Mouse (Mus musculus) gonadal fat pad, adult 2 months (tissue): ENCODE measurements around the gene Taf5l. TPM values are rescaled to one million over a fixed set of nuclear protein-coding genes. Genes with fewer than 3 reads are reported as not detected.
"Not testable (repeated sequence)": the region's sequence is repeated elsewhere in the genome, so short reads cannot be mapped to it uniquely, and the experiment has no call there.

Experiments
- DNase-seq: peaks from one replicate; pipeline ENCODE4 v3.0.0-alpha.2; 2012; ENCODE audit warnings: low read depth
- polyA plus RNA-seq: library from polyadenylated mRNA; depleted of rRNA; stranded (reverse); fragments of >200 nt; gene quantifications from 2 replicates; pipeline ENCODE4 v1.2.3, GENCODE M21; 2012; rRNA removed

Taf5l gene
- 24.9 and 29.0 TPM in 2 replicates for polyA plus RNA-seq

- DNase-seq = no peak
Observed at GRCm38 (mm10) chr8:124021237-124022227, at the start of gene Taf5l, which contains the start of gene Urb2. Gene Taf5l (minus strand): TSS chr8:124021397. Gene Urb2 (plus strand): TSS chr8:124021508.

DNA sequence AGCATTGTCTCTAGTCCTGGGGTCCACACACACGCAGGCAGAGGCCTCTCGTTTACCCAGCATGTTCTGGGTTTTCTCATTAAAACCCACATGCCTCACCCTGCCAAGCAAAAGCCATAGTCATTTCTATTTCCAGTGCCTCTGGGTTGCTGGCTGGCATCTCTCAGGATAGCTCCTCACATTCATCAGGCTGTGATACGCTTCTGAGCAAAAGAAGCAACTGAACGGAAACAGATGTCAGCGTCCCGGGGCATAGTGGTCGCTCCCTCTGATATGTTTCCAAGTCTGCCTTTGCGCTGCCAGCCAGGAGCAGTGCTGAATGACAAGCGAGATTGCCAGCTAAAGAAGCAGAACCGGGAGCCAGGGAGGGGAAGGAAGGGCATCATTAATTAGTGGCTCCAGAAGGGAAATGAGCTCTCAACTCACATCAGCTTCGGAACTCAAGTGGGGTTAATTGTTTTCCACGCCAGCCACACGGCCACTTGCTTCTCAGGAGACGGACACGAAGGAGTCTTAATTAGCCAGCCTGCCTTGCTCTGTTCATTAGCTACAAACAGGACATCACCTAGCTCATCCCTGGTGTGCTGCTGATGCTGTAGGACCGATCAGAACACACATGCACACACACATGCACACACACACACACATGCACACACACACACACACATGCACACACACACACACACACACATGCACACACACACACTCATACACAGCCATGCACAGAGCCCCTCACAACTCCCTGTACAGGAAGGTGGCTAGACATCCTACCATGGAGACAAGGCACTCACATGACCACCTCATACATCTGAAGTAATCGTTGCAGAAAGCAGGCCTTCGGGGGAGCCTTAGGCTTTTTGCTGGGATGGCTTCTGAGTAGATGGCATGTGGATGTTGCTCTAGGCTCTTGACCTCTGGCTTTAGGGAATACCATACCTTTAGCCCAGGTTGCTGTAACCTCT, 49.4 kb upstream of the Taf5l start:
- DNase-seq = no peak

- DNase-seq = no peak
Observed at GRCm38 (mm10) chr8:124067059-124067750, 46.0 kb upstream of the Taf5l start.

- no peak for DNase-seq
Observed at GRCm38 (mm10) chr8:124066325-124067058, 45.3 kb upstream of the Taf5l start.

GRCm38 (mm10) chr8:124056832-124057655, 35.8 kb upstream of the Taf5l start:
- no peak for DNase-seq

DNA sequence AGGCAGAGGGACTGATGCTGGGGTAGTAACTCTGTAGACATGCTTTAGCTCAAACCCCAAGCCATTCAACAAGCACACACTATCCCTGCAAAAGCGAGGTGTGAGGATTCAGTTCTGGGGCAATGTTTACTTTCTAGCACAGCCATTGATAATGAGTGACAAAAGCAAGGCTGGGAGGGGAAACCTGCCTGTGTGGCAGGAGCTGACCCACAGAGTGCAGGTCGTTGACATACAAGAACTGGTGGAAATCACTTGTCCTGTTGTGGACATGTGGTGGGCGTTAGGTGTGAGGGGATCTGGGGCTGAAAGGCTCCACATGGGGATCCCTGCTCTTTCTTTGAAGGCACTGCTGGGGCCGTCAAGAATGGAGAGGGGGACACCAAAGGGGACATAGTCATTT, 31.4 kb upstream of the Taf5l start:
- DNase-seq = no peak

GRCm38 (mm10) chr8:124052110-124052509, 30.9 kb upstream of the Taf5l start:
- no peak for DNase-seq

DNA sequence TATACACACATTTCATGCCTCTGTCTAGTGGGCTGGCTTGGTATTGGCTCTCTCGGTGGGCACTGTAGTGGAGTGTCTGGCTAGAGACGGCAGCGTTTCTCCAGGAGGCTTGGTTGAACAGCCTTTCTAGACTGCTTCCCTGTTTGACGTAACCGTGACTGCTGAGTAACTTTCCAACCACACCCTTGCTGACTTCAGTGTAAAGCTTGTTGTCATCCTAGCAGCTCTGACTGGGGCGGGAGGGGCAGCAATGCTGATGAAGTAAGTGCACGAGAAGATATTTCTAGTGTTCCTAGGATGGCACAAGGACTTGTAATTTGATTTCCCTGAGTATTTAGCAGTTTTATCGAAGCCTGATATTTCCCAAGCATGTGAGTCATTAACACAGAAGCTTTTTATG, 24.7 kb upstream of the Taf5l start:
- no peak for DNase-seq

- DNase-seq = no peak
Observed at GRCm38 (mm10) chr8:124044931-124045330, 23.7 kb upstream of the Taf5l start.

DNA sequence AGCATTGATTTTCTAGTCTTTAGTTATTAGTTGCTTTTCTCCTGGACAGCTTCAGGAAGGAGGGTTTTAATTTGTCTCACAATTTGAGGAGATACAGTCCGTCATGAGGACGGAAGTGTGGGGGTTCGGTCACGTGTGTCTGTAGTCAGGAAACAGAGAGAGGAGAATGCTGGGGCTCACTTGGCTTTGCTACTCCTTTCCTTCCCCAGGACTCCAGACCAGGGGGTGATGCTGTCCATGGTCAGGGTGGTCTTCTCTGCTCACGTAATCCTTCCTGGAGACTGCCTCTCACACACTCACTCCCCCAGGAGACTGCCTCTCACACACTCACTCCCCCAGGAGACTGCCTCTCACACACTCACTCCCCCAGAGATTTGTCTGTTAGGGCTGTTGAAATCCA, 23.2 kb upstream of the Taf5l start:
- no peak for DNase-seq

GRCm38 (mm10) chr8:124042201-124042600, 21.0 kb upstream of the Taf5l start:
- no peak for DNase-seq

DNA sequence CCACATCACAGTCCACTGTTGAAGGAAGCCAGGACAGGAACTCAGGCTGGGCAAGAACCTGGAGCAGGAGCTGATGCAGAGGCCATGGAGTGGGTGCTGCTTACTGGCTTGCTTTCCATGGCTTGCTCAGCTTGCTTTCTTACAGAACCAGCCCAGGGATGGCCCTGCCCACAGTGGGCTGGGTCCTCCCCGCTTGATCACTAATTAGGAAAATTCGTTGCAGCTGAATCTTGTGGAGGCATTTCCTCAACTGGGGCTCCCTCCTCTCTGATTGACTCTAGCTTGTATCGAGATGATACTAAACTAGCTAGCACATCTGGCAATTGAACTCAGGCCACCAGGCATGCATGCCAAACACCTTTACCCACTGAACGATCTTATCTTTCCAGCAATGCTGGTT, 18.2 kb upstream of the Taf5l start:
- DNase-seq = no peak

GRCm38 (mm10) chr8:124038121-124038520, 16.9 kb upstream of the Taf5l start:
- DNase-seq = no peak

DNA sequence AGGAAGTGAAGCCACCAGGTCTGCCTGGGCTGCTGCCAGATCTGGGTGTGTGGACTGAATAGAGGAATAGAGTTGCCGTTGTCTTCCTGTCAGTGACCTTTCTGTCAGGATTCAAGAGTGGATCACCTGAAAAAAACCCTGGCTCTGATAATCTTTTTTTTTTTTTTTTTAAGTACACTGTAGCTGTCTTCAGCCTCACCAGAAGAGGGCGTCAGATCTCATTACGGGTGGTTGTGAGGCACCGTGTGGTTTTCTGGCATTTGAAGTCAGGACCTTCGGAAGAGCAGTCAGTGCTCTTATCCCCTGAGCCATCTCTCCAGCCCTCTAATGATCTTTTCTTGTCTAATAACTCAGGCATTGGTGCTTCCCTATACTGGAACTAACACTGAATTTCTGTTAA, 12.2 kb upstream of the Taf5l start:
- no peak for DNase-seq

DNA sequence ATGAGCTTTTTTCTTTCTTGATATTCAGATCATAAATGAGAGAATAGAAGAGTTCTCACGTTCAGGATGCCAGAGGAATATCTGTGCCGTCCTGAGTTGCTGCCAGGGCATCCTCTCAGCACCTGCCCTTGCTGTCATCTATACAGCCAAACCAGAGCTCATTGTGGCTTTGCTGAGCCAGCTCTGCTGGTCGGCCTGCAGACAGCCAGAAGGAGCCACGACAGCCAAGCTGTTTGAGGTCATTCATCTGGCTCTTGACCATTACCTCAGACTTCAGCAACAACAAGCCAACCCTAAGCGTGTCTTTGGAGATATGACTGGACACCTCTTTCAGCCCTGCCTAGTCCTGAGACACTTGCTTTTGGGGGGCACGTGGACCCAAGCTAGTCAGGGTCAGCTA, 6.6 kb upstream of the Taf5l start:
- no peak for DNase-seq

DNA sequence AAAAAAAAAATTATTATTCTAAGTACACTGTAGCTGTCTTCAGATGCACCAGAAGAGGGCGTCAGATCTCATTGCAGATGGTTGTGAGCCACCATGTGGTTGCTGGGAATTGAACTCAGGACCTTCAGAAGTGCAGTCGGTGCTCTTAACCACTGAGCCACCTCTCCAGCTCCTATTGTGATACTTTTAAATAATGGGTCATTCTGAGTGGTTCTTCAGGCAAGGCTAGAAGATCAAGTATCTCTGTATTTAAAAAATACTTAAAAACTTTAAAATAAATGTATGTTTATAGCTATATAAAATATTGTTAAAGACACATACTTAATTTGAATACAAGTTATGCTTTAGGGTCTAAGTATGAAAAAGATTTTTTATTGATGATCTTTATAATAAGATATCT, 5.1 kb upstream of the Taf5l start:
- not testable (repeated sequence) for DNase-seq

GRCm38 (mm10) chr8:124020439-124021236, 559 bp downstream of the Taf5l start:
- no peak for DNase-seq

GRCm38 (mm10) chr8:124019782-124020181, 1.4 kb downstream of the Taf5l start:
- DNase-seq = no peak

GRCm38 (mm10) chr8:124014751-124015150, 6.4 kb downstream of the Taf5l start:
- no peak for DNase-seq
